10 mouse cellular contexts compared by ENCODE assay signal in genomic region chr6:125352811-125353210, GRCm38 (mm10). TPM values are rescaled to one million over a fixed set of nuclear protein-coding genes. Genes with fewer than 3 reads are reported as not detected.
A peak's percentile ranks its signal among the peaks of the same experiment; 100 is the strongest.
DNase-seq lines count a peak whose midpoint lies in the region; ATAC-seq and TF ChIP-seq lines count a peak whose summit lies in the region.
"Had no signal": no experiment of that assay in that cellular context is flagged by ENCODE, and none has a peak within 500 bp of the region (broad histone marks: within the 10 kb centered on the region; RNA-seq: fewer than 3 reads in every experiment).

No protein-coding gene starts in this region.

- no peak overlapping the region for H3K9ac ChIP-seq in kidney, embryonic 15.5 days

- no peaks in the 10 kb centered on the region for H3K9me3 ChIP-seq in kidney, embryonic 15.5 days (replicated peaks)

- no peak overlapping the region for H3ac ChIP-seq in myocyte (ENCODE audit: control insufficient read depth, insufficient read length)

- TF ChIP-seq POLR2A in bone marrow, adult 2 months (IDR thresholded peaks at IDR 0.05; ENCODE audit: borderline replicate concordance, control insufficient read depth, low read depth, low read length): no peak
- peak; percentile 13 for TF ChIP-seq POLR2A in myocyte (IDR thresholded peaks at IDR 0.05; ENCODE audit: insufficient read length, low read depth)

- H3K4me1 ChIP-seq in kidney, embryonic 15.5 days: peaks cover 85% of the 10 kb centered on the region
- peaks cover 9% of the 10 kb centered on the region for H3K4me1 ChIP-seq in bone marrow, adult 2 months (ENCODE audit: control insufficient read depth, insufficient read depth, low read length)
- peaks cover 56% of the 10 kb centered on the region for H3K4me1 ChIP-seq in brown adipose tissue, adult 24 weeks (ENCODE audit: control insufficient read depth, insufficient read depth, insufficient read length, low read length)

- peaks cover 72% of the 10 kb centered on the region for H3K79me2 ChIP-seq in myocyte (ENCODE audit: control insufficient read depth, insufficient read depth)

- no peak for TF ChIP-seq CTCF in bone marrow, adult 2 months (IDR thresholded peaks at IDR 0.05; ENCODE audit: control insufficient read depth, insufficient read depth, low read length)

- DNase-seq in kidney, adult 11 months: no peak
- no peak for DNase-seq in right cerebral cortex, postnatal 4 days
- no peak for DNase-seq in ovary, postnatal 36 days (ENCODE audit: low spot score)
- DNase-seq: cerebellum, adult 2 months; gastrocnemius, postnatal 25 days; kidney, postnatal 25 days had no signal

- H3K4me3 ChIP-seq in kidney, embryonic 15.5 days (replicated peaks): no peak overlapping the region
- H3K4me3 ChIP-seq in bone marrow, adult 2 months (replicated peaks; ENCODE audit: control insufficient read depth, low read depth, low read length): peak overlapping the region; percentile 50
- peak overlapping the region; percentile 49 for H3K4me3 ChIP-seq in brown adipose tissue, adult 24 weeks (ENCODE audit: insufficient read depth, low read depth, low read length)
- H3K4me3 ChIP-seq in myocyte: no peak overlapping the region

- 57% methylated on average over 4 of the region's 4 CpGs for WGBS in kidney, embryonic 15.5 days
- WGBS in bone marrow, adult 2 months: 26% methylated on average over 4 of the region's 4 CpGs

- peak overlapping the region; percentile 50 for H3K27ac ChIP-seq in kidney, embryonic 15.5 days
- no peak overlapping the region; the same call in 1 of the 2 replicates for H3K27ac ChIP-seq in bone marrow, adult 2 months (ENCODE audit: control insufficient read depth, insufficient read depth, low read depth, low read length, poor library complexity)
- peak overlapping the region; percentile 95 for H3K27ac ChIP-seq in brown adipose tissue, adult 24 weeks (replicated peaks; ENCODE audit: low read depth, low read length)

- peak overlapping the region; percentile 44; the same call in 1 of the 2 replicates for H3K4me2 ChIP-seq in kidney, embryonic 15.5 days
- peak overlapping the region; percentile 93 for H3K4me2 ChIP-seq in myocyte (ENCODE audit: low read depth)

- H3K27me3 ChIP-seq in kidney, embryonic 15.5 days: no peaks in the 10 kb centered on the region
- no peaks in the 10 kb centered on the region for H3K27me3 ChIP-seq in myocyte (ENCODE audit: control insufficient read depth, insufficient read depth, insufficient read length)

- ATAC-seq in kidney, embryonic 15.5 days (replicated peaks; ENCODE audit: low FRiP score): no peak

- peaks cover 9% of the 10 kb centered on the region for H3K36me3 ChIP-seq in kidney, embryonic 15.5 days
- H3K36me3 ChIP-seq in myocyte (ENCODE audit: control insufficient read depth, insufficient read depth): no peaks in the 10 kb centered on the region

TF ChIP-seq in myocyte, 11 proteins besides CTCF, POLR2A, EP300 and RAD21:
- TF ChIP-seq POLR2AphosphoS2 (IDR thresholded peaks at IDR 0.05; ENCODE audit: insufficient read length, low read depth): peak; percentile 18
- TF ChIP-seq SRF (IDR thresholded peaks at IDR 0.05; ENCODE audit: control insufficient read depth, insufficient read length, low read depth): no peak
- no peak for TF ChIP-seq MYOD1 (IDR thresholded peaks at IDR 0.05; ENCODE audit: control insufficient read depth in 1 of 3, insufficient read length in 2 of 3, low read depth in 2 of 3)

RNA-seq across cellular contexts. Expression of gene Tnfrsf1a, which starts 3.6 kb away (rescaled TPM):
- polyA plus RNA-seq in kidney, embryonic 15.5 days (2015; fragmentation: Nextera tagmentation; extraction: Ambion mirVana): 73.2 and 83.3 TPM in 2 replicates
- 18.4 and 63.5 TPM in 2 replicates for polyA plus RNA-seq in bone marrow, adult 2 months (2011; ENCODE audit: insufficient read depth, insufficient read length, low replicate concordance, missing spikeins)
- 52.3 and 69.7 TPM in 2 replicates for polyA plus RNA-seq in brown adipose tissue, adult 24 weeks (2012; ENCODE audit: insufficient read depth, insufficient read length, missing spikeins)
- 84.5 TPM for polyA plus RNA-seq in myocyte (2012; fragmentation: generic; extraction: Trizol)

RNA-seq across cellular contexts. Expression of gene Plekhg6, which starts 27.8 kb away (rescaled TPM):
- polyA plus RNA-seq in kidney, embryonic 15.5 days (2015; fragmentation: Nextera tagmentation; extraction: Ambion mirVana): 4.7 and 4.9 TPM in 2 replicates
- polyA plus RNA-seq in bone marrow, adult 2 months (2011; ENCODE audit: insufficient read depth, insufficient read length, low replicate concordance, missing spikeins): 0.45 TPM in 1 of 2 replicates, not detected in the other
- 0.33 TPM in 1 of 2 replicates, not detected in the other for polyA plus RNA-seq in brown adipose tissue, adult 24 weeks (2012; ENCODE audit: insufficient read depth, insufficient read length, missing spikeins)
- polyA plus RNA-seq in myocyte (2012; fragmentation: generic; extraction: Trizol): 0.14 TPM

RNA-seq across cellular contexts. Expression of gene Scnn1a, which starts 32.4 kb away (rescaled TPM):
- 4.4 and 4.8 TPM in 2 replicates for polyA plus RNA-seq in kidney, embryonic 15.5 days (2015; fragmentation: Nextera tagmentation; extraction: Ambion mirVana)
- polyA plus RNA-seq in bone marrow, adult 2 months (2011; ENCODE audit: insufficient read depth, insufficient read length, low replicate concordance, missing spikeins): 1.7 and 5.6 TPM in 2 replicates
- polyA plus RNA-seq in brown adipose tissue, adult 24 weeks (2012; ENCODE audit: insufficient read depth, insufficient read length, missing spikeins): 0.88 and 1.1 TPM in 2 replicates
- 0.20 TPM for polyA plus RNA-seq in myocyte (2012; fragmentation: generic; extraction: Trizol)

RNA-seq across cellular contexts. Expression of gene Ltbr, which starts 39.1 kb away (rescaled TPM):
- 58.7 and 62.6 TPM in 2 replicates for polyA plus RNA-seq in kidney, embryonic 15.5 days (2015; fragmentation: Nextera tagmentation; extraction: Ambion mirVana)
- polyA plus RNA-seq in bone marrow, adult 2 months (2011; ENCODE audit: insufficient read depth, insufficient read length, low replicate concordance, missing spikeins): 12.4 and 23.2 TPM in 2 replicates
- 30.9 and 34.5 TPM in 2 replicates for polyA plus RNA-seq in brown adipose tissue, adult 24 weeks (2012; ENCODE audit: insufficient read depth, insufficient read length, missing spikeins)
- polyA plus RNA-seq in myocyte (2012; fragmentation: generic; extraction: Trizol): 79.0 TPM

Comparison
In these comparisons a context has a peak if more than half of its experiments do, and no peak if none do; other contexts are left out.
1. H3K4me3 ChIP-seq: peak in bone marrow, adult 2 months (single experiment) and brown adipose tissue, adult 24 weeks (single experiment); none in kidney, embryonic 15.5 days (single experiment) and myocyte (single experiment).